Mouse (Mus musculus) embryonic facial prominence, embryonic 15.5 days (tissue): ENCODE results near the gene Nkiras2. TPM values are rescaled to one million over a fixed set of nuclear protein-coding genes. Genes with fewer than 3 reads are reported as not detected.
"Not testable (repeated sequence)": the region's sequence is repeated elsewhere in the genome, so short reads cannot be mapped to it uniquely, and the experiment has no call there.

ENCODE experiments used
- ATAC-seq: fragments of 200-750 bp; cut with Nextera tagmentation; 2 replicates; pipeline ENCODE4 v1.8.0; 2017; ENCODE audit warnings: low read depth, moderate TSS enrichment; ENCODE audit not compliant: insufficient number of reproducible peaks, low FRiP score, low TSS enrichment
- H3K27ac ChIP-seq: fragments of 300-500 bp; sonication (generic); replicated peaks from 2 replicates; pipeline ENCODE4 v1.5.1; 2015; ENCODE audit warnings: mild to moderate bottlenecking, inconsistent platforms
- H3K27me3 ChIP-seq: fragments of 300-500 bp; sonication (generic); 2 replicates; pipeline ENCODE4 v1.6.1; 2015; ENCODE audit warnings: inconsistent platforms
- H3K36me3 ChIP-seq: fragments of 300-500 bp; sonication (generic); 2 replicates; pipeline ENCODE4 v1.6.1; 2015; ENCODE audit warnings: mild to moderate bottlenecking, inconsistent platforms
- H3K4me1 ChIP-seq: fragments of 300-500 bp; sonication (generic); 2 replicates; pipeline ENCODE4 v1.6.1; 2015; ENCODE audit warnings: inconsistent platforms
- H3K4me2 ChIP-seq: fragments of 300-500 bp; sonication (generic); replicated peaks from 2 replicates; pipeline ENCODE4 v1.6.1; 2015; ENCODE audit warnings: mild to moderate bottlenecking, inconsistent platforms
- H3K4me3 ChIP-seq: fragments of 300-500 bp; sonication (generic); replicated peaks from 2 replicates; pipeline ENCODE4 v1.5.1; 2015; ENCODE audit warnings: mild to moderate bottlenecking, inconsistent platforms
- H3K9ac ChIP-seq: fragments of 300-500 bp; sonication (generic); 2 replicates; pipeline ENCODE4 v1.6.1; 2015; ENCODE audit warnings: inconsistent platforms
- H3K9me3 ChIP-seq: fragments of 300-500 bp; sonication (generic); replicated peaks from 2 replicates; pipeline ENCODE4 v1.6.1; 2016; ENCODE audit warnings: inconsistent platforms
- WGBS: fragments of 180-500 bp; shearing (Covaris S2); methylation state at CpG from one replicate; pipeline ENCODE4 v1.1.7; 2015; 5-methylcytosine and 5-hydroxymethylcytosine counted together
- polyA plus RNA-seq: library from polyadenylated mRNA; unstranded; fragments of >200 nt; fragmentation: Nextera tagmentation; extraction: Ambion mirVana; gene quantifications from 2 replicates; pipeline ENCODE4 v1.2.1, GENCODE M21; 2015

Gene Nkiras2
- polyA plus RNA-seq, 1 experiment from 2014 or later, result 75.5 TPM

- peaks cover 67% of the 10 kb centered on the region for H3K36me3 ChIP-seq
- H3K27ac ChIP-seq, result no peak overlapping the region
- no peaks in the 10 kb centered on the region for H3K9me3 ChIP-seq
- H3K27me3 ChIP-seq, result no peaks in the 10 kb centered on the region
- no peak overlapping the region for H3K4me3 ChIP-seq
- no peak for ATAC-seq
- H3K9ac ChIP-seq, result no peak overlapping the region
- H3K4me2 ChIP-seq, result no peak overlapping the region
- peaks cover 13% of the 10 kb centered on the region for H3K4me1 ChIP-seq
- WGBS, result 80% methylated on average over 13 of the region's 13 CpGs
These were observed 38.8 kb upstream of the Nkiras2 start for GRCm38 (mm10) chr11:100580275-100580674.

GRCm38 (mm10) chr11:100581756-100582155, 37.3 kb upstream of the Nkiras2 start:
- no peak overlapping the region for H3K27ac ChIP-seq
- no peak overlapping the region for H3K4me2 ChIP-seq
- H3K36me3 ChIP-seq, result peaks cover 82% of the 10 kb centered on the region
- no peaks in the 10 kb centered on the region for H3K27me3 ChIP-seq
- WGBS, result 78% methylated on average over 4 of the region's 4 CpGs
- ATAC-seq, result no peak
- H3K4me1 ChIP-seq, result no peaks in the 10 kb centered on the region
- H3K9ac ChIP-seq, result no peak overlapping the region
- H3K9me3 ChIP-seq, result no peaks in the 10 kb centered on the region
- no peak overlapping the region for H3K4me3 ChIP-seq

- not testable (repeated sequence) for H3K4me2 ChIP-seq, H3K4me1 ChIP-seq, H3K9ac ChIP-seq, H3K27me3 ChIP-seq, H3K9me3 ChIP-seq, ATAC-seq, H3K4me3 ChIP-seq, H3K27ac ChIP-seq
- WGBS, result 100% methylated on average over 1 of the region's 1 CpGs
- H3K36me3 ChIP-seq, result peaks cover 88% of the 10 kb centered on the region
These were observed 36.6 kb upstream of the Nkiras2 start for GRCm38 (mm10) chr11:100582413-100582812.

GRCm38 (mm10) chr11:100582836-100583235, 36.2 kb upstream of the Nkiras2 start:
- Histone ChIP-seq H3K4me1 (no peaks in the 10 kb centered on the region), H3K9me3 (no peaks in the 10 kb centered on the region), H3K4me2 (no peak overlapping the region), H3K27me3 (no peaks in the 10 kb centered on the region), H3K36me3 (peaks cover 92% of the 10 kb centered on the region), H3K4me3 (no peak overlapping the region), H3K27ac (no peak overlapping the region), H3K9ac (no peak overlapping the region)
- ATAC-seq, result no peak
- WGBS, result 92% methylated on average over 2 of the region's 2 CpGs

GRCm38 (mm10) chr11:100584561-100584961, 34.5 kb upstream of the Nkiras2 start:
- H3K27ac ChIP-seq, result no peak overlapping the region
- H3K4me1 ChIP-seq, result no peaks in the 10 kb centered on the region; the same call in 1 of the 2 replicates
- no peaks in the 10 kb centered on the region for H3K9me3 ChIP-seq
- no peaks in the 10 kb centered on the region for H3K27me3 ChIP-seq
- H3K4me2 ChIP-seq, result no peak overlapping the region
- H3K9ac ChIP-seq, result no peak overlapping the region
- peaks cover 99% of the 10 kb centered on the region for H3K36me3 ChIP-seq
- WGBS, result 85% methylated on average over 7 of the region's 7 CpGs
- ATAC-seq, result no peak
- no peak overlapping the region for H3K4me3 ChIP-seq

- Histone ChIP-seq H3K36me3 (peaks cover 99% of the 10 kb centered on the region), H3K4me3 (no peak overlapping the region), H3K27ac (no peak overlapping the region), H3K9ac (no peak overlapping the region), H3K4me2 (no peak overlapping the region), H3K27me3 (no peaks in the 10 kb centered on the region), H3K9me3 (no peaks in the 10 kb centered on the region), H3K4me1 (no peaks in the 10 kb centered on the region; the same call in 1 of the 2 replicates)
- no peak for ATAC-seq
- 95% methylated on average over 3 of the region's 3 CpGs for WGBS
These were observed 33.9 kb upstream of the Nkiras2 start for GRCm38 (mm10) chr11:100585148-100585547.

- no peak overlapping the region for H3K27ac ChIP-seq
- ATAC-seq, result no peak
- 95% methylated on average over 2 of the region's 2 CpGs for WGBS
These were observed 30.6 kb upstream of the Nkiras2 start for GRCm38 (mm10) chr11:100588462-100588861.

GRCm38 (mm10) chr11:100592346-100593046, 26.5 kb upstream of the Nkiras2 start:
- no peak overlapping the region for H3K9ac ChIP-seq
- no peak overlapping the region for H3K4me3 ChIP-seq
- H3K4me1 ChIP-seq, result no peaks in the 10 kb centered on the region; the same call in 1 of the 2 replicates
- WGBS, result 86% methylated on average over 11 of the region's 11 CpGs
- H3K27ac ChIP-seq, result no peak overlapping the region
- ATAC-seq, result no peak
- H3K36me3 ChIP-seq, result peaks cover 88% of the 10 kb centered on the region
- no peak overlapping the region for H3K4me2 ChIP-seq
- H3K9me3 ChIP-seq, result no peaks in the 10 kb centered on the region
- H3K27me3 ChIP-seq, result no peaks in the 10 kb centered on the region

More at GRCm38 (mm10) chr11:100588462-100588861, 30.6 kb upstream of the Nkiras2 start:
- no peak overlapping the region for H3K4me3 ChIP-seq
- H3K4me2 ChIP-seq, result no peak overlapping the region
- H3K9ac ChIP-seq, result no peak overlapping the region
- H3K36me3 ChIP-seq, result peaks cover 98% of the 10 kb centered on the region
- H3K4me1 ChIP-seq, result no peaks in the 10 kb centered on the region; the same call in 1 of the 2 replicates
- H3K27me3 ChIP-seq, result no peaks in the 10 kb centered on the region
- H3K9me3 ChIP-seq, result no peaks in the 10 kb centered on the region

- Histone ChIP-seq H3K4me2 (no peak overlapping the region), H3K4me3 (no peak overlapping the region), H3K9me3 (no peaks in the 10 kb centered on the region), H3K9ac (no peak overlapping the region), H3K36me3 (peaks cover 88% of the 10 kb centered on the region), H3K4me1 (no peaks in the 10 kb centered on the region; the same call in 1 of the 2 replicates), H3K27ac (no peak overlapping the region), H3K27me3 (no peaks in the 10 kb centered on the region)
- WGBS, result 80% methylated on average over 7 of the region's 7 CpGs
- no peak for ATAC-seq
These were observed 24.4 kb upstream of the Nkiras2 start for GRCm38 (mm10) chr11:100594608-100595007.

GRCm38 (mm10) chr11:100595533-100595932, 23.5 kb upstream of the Nkiras2 start:
- Histone ChIP-seq H3K36me3 (peaks cover 90% of the 10 kb centered on the region), H3K27ac (no peak overlapping the region), H3K4me3 (no peak overlapping the region), H3K9me3 (no peaks in the 10 kb centered on the region), H3K27me3 (no peaks in the 10 kb centered on the region), H3K4me1 (no peaks in the 10 kb centered on the region), H3K9ac (no peak overlapping the region), H3K4me2 (no peak overlapping the region)
- WGBS, result 66% methylated on average over 4 of the region's 4 CpGs
- no peak for ATAC-seq

- H3K4me2 ChIP-seq, result no peak overlapping the region
- H3K36me3 ChIP-seq, result peaks cover 82% of the 10 kb centered on the region
- H3K4me1 ChIP-seq, result no peaks in the 10 kb centered on the region
- no peaks in the 10 kb centered on the region for H3K9me3 ChIP-seq
- H3K9ac ChIP-seq, result no peak overlapping the region
- H3K27ac ChIP-seq, result no peak overlapping the region
- no peak overlapping the region for H3K4me3 ChIP-seq
- 86% methylated on average over 4 of the region's 4 CpGs for WGBS
- H3K27me3 ChIP-seq, result no peaks in the 10 kb centered on the region
- ATAC-seq, result no peak
These were observed 21.0 kb upstream of the Nkiras2 start for GRCm38 (mm10) chr11:100598074-100598473.

- WGBS, result 90% methylated on average over 3 of the region's 3 CpGs
- H3K9ac ChIP-seq, result no peak overlapping the region
- peaks cover 63% of the 10 kb centered on the region for H3K36me3 ChIP-seq
- peaks cover 4% of the 10 kb centered on the region; the same call in 1 of the 2 replicates for H3K4me1 ChIP-seq
- H3K4me2 ChIP-seq, result no peak overlapping the region
- H3K4me3 ChIP-seq, result no peak overlapping the region
- H3K27me3 ChIP-seq, result no peaks in the 10 kb centered on the region
- no peak for ATAC-seq
- no peak overlapping the region for H3K27ac ChIP-seq
- H3K9me3 ChIP-seq, result no peaks in the 10 kb centered on the region
These were observed 17.7 kb upstream of the Nkiras2 start for GRCm38 (mm10) chr11:100601372-100601771.
